Mouse (Mus musculus): ENCODE measurements around the gene Rhbdf2. TPM values are rescaled to one million over a fixed set of nuclear protein-coding genes. Genes with fewer than 3 reads are reported as not detected.
A peak's percentile ranks its signal among the peaks of the same experiment; 100 is the strongest.

The Rhbdf2 gene
- polyA plus RNA-seq, 2 experiments = 5.0 to 11.4 TPM

DNA sequence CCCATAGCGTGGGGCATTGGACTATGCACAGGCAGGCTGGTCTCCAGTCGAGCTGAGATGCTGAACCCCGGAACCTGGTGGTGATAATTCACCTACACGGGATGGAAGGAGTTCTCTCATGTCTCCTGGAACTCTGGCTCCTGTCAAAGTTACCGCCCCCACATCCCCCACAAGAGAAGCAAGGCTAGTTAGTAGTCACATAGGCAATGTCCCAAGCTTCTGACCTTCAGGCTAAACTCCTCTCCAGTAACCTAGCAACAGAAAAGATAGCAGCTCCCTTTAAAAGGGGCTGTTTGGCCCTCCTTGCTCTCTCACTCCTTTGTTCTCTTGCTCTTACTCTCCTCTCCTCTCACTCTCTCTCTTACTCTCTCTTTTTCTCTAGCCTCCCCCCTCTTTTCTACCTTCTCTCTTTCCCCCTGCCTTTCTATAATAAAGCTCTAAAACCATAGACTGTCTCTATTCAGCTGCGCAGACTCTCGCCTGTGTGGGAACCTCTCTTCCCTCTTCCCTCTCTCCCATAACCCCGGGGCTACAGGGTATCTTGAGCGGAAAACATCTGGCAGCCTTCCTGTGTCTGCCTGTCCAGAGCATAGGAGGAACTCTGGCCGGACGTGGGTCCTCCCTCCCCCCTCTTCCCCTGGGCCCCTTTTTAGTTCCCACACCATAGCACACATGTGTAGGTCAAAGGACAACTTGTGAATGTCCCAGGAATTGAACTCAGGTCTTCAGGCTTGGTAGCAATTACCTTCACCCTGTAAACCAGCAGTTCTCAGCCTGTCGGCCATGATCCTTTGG is 3.5 kb upstream of the Rhbdf2 start:
- no peaks in the 10 kb centered on the region for H3K27me3 ChIP-seq (ENCODE audit: control insufficient read depth, insufficient read depth, low read length)
- no peaks in the 10 kb centered on the region for H3K9me3 ChIP-seq (ENCODE audit: control insufficient read depth, low read length)
- H3K4me1 ChIP-seq (ENCODE audit: control insufficient read depth, insufficient read depth, low read length) = no peaks in the 10 kb centered on the region
- no peak overlapping the region for H3K27ac ChIP-seq (replicated peaks; ENCODE audit: low read depth, low read length)
- H3K4me2 ChIP-seq (replicated peaks; ENCODE audit: low read depth, low read length, severe bottlenecking) = no peak overlapping the region
- H3K9ac ChIP-seq (ENCODE audit: low read depth, low read length, severe bottlenecking) = no peak overlapping the region
- no peak overlapping the region for H3K4me3 ChIP-seq (replicated peaks; ENCODE audit: low read length)
- no peak for ATAC-seq (ENCODE audit: low FRiP score, low read depth)
- TF ChIP-seq POLR2A (IDR thresholded peaks at IDR 0.05; ENCODE audit: borderline replicate concordance, extremely low read depth, insufficient read depth, insufficient read length) = no peak
- WGBS = 33% methylated on average over 12 of the region's 12 CpGs
- DNase-seq (ENCODE audit: low spot score) = no peak
- H3K36me3 ChIP-seq (ENCODE audit: control insufficient read depth, insufficient read depth, low read length) = no peaks in the 10 kb centered on the region

GRCm38 (mm10) chr11:116629472-116629871 is 2.7 kb upstream of the Rhbdf2 start:
- Histone ChIP-seq H3K4me1 (ENCODE audit: control insufficient read depth, insufficient read depth, low read length) (no peaks in the 10 kb centered on the region), H3K36me3 (ENCODE audit: control insufficient read depth, insufficient read depth, low read length) (no peaks in the 10 kb centered on the region), H3K27me3 (ENCODE audit: control insufficient read depth, insufficient read depth, low read length) (no peaks in the 10 kb centered on the region), H3K9ac (ENCODE audit: low read depth, low read length, severe bottlenecking) (no peak overlapping the region), H3K9me3 (ENCODE audit: control insufficient read depth, low read length) (no peaks in the 10 kb centered on the region), H3K4me2 (replicated peaks; ENCODE audit: low read depth, low read length, severe bottlenecking) (no peak overlapping the region), H3K4me3 (replicated peaks; ENCODE audit: low read length) (no peak overlapping the region), H3K27ac (replicated peaks; ENCODE audit: low read depth, low read length) (no peak overlapping the region)
- no peak for TF ChIP-seq POLR2A (IDR thresholded peaks at IDR 0.05; ENCODE audit: borderline replicate concordance, extremely low read depth, insufficient read depth, insufficient read length)
- WGBS = 82% methylated on average over 6 of the region's 6 CpGs
- DNase-seq (ENCODE audit: low spot score) (no peak), ATAC-seq (ENCODE audit: low FRiP score, low read depth) (no peak)

- Histone ChIP-seq H3K4me2 (replicated peaks; ENCODE audit: low read depth, low read length, severe bottlenecking) (no peak overlapping the region), H3K27ac (replicated peaks; ENCODE audit: low read depth, low read length) (no peak overlapping the region), H3K4me1 (ENCODE audit: control insufficient read depth, insufficient read depth, low read length) (peaks cover under 1% of the 10 kb centered on the region), H3K4me3 (replicated peaks; ENCODE audit: low read length) (no peak overlapping the region), H3K27me3 (ENCODE audit: control insufficient read depth, insufficient read depth, low read length) (no peaks in the 10 kb centered on the region), H3K9ac (ENCODE audit: low read depth, low read length, severe bottlenecking) (no peak overlapping the region), H3K36me3 (ENCODE audit: control insufficient read depth, insufficient read depth, low read length) (no peaks in the 10 kb centered on the region), H3K9me3 (ENCODE audit: control insufficient read depth, low read length) (no peaks in the 10 kb centered on the region)
- ATAC-seq (ENCODE audit: low FRiP score, low read depth) = peak; percentile 51
- TF ChIP-seq POLR2A (IDR thresholded peaks at IDR 0.05; ENCODE audit: borderline replicate concordance, extremely low read depth, insufficient read depth, insufficient read length) = no peak
- WGBS = 56% methylated on average over 9 of the region's 9 CpGs
- DNase-seq (ENCODE audit: low spot score) = peak; percentile 90
Measured at GRCm38 (mm10) chr11:116628712-116629111, 1.9 kb upstream of the Rhbdf2 start.

GRCm38 (mm10) chr11:116627072-116628020 is 527 bp upstream of the Rhbdf2 start:
- no peak for DNase-seq (ENCODE audit: low spot score)
- ATAC-seq (ENCODE audit: low FRiP score, low read depth) = no peak
- H3K4me3 ChIP-seq (replicated peaks; ENCODE audit: low read length) = no peak overlapping the region
- H3K4me2 ChIP-seq (replicated peaks; ENCODE audit: low read depth, low read length, severe bottlenecking) = no peak overlapping the region
- peaks cover 8% of the 10 kb centered on the region for H3K4me1 ChIP-seq (ENCODE audit: control insufficient read depth, insufficient read depth, low read length)
- no peak for TF ChIP-seq POLR2A (IDR thresholded peaks at IDR 0.05; ENCODE audit: borderline replicate concordance, extremely low read depth, insufficient read depth, insufficient read length)
- H3K27ac ChIP-seq (replicated peaks; ENCODE audit: low read depth, low read length) = no peak overlapping the region
- no peaks in the 10 kb centered on the region for H3K27me3 ChIP-seq (ENCODE audit: control insufficient read depth, insufficient read depth, low read length)
- H3K9ac ChIP-seq (ENCODE audit: low read depth, low read length, severe bottlenecking) = no peak overlapping the region
- no peaks in the 10 kb centered on the region for H3K36me3 ChIP-seq (ENCODE audit: control insufficient read depth, insufficient read depth, low read length)
- WGBS = 44% methylated on average over 10 of the region's 10 CpGs
- no peaks in the 10 kb centered on the region for H3K9me3 ChIP-seq (ENCODE audit: control insufficient read depth, low read length)

All from limb, embryonic 14.5 days (tissue).